Mouse (Mus musculus) liver, embryonic 14.5 days (tissue): ENCODE data around the gene Fsd1. TPM values are rescaled to one million over a fixed set of nuclear protein-coding genes. Genes with fewer than 3 reads are reported as not detected.
A peak's percentile ranks its signal among the peaks of the same experiment; 100 is the strongest.

Experiments
- ATAC-seq: fragments of 200-750 bp; cut with Nextera tagmentation; 2 replicates; pipeline ENCODE4 v1.8.0; 2017; ENCODE audit warnings: moderate number of reproducible peaks, mild to moderate bottlenecking, moderate library complexity; ENCODE audit not compliant: insufficient read depth
- DNase-seq, 3 experiments: peaks; one replicate each; pipeline ENCODE4 v3.0.0-alpha.2; 2012 to 2013; ENCODE audit warnings: low read depth in 3 of 3, low spot score in 3 of 3
- H3K27ac ChIP-seq: fragments of 300-500 bp; sonication (generic); 2 replicates; pipeline ENCODE4 v1.5.1; 2014; ENCODE audit warnings: moderate library complexity, mild to moderate bottlenecking, control low read depth, inconsistent platforms
- H3K27me3 ChIP-seq: fragments of 300-500 bp; sonication (generic); 2 replicates; pipeline ENCODE4 v1.6.1; 2014; ENCODE audit warnings: mild to moderate bottlenecking, low read length, moderate library complexity; ENCODE audit not compliant: control insufficient read depth, insufficient read depth
- H3K36me3 ChIP-seq: fragments of 300-500 bp; sonication (generic); replicated peaks from 2 replicates; pipeline ENCODE4 v1.6.1; 2014; ENCODE audit warnings: low read depth; ENCODE audit not compliant: control insufficient read depth, insufficient read depth
- H3K4me1 ChIP-seq, 2 experiments: fragments of 200-500 bp in 1 of 2; fragments of 300-500 bp in 1 of 2; sonication (generic) in 1 of 2; replicated peaks; 2 replicates each; pipeline ENCODE4 v1.6.1; 2012 to 2014; ENCODE audit warnings: antibody characterized with exemption in 1 of 2, inconsistent platforms in 1 of 2, low read length in 1 of 2; ENCODE audit not compliant: control insufficient read depth in 2 of 2, insufficient read depth in 2 of 2
- H3K4me2 ChIP-seq: fragments of 300-500 bp; sonication (generic); 2 replicates; pipeline ENCODE4 v1.6.1; 2014; ENCODE audit warnings: low read depth, mild to moderate bottlenecking, control low read depth, moderate library complexity
- H3K4me3 ChIP-seq, 2 experiments: fragments of 200-500 bp in 1 of 2; fragments of 300-500 bp in 1 of 2; sonication (generic) in 1 of 2; 2 replicates each; pipeline ENCODE4 v1.5.1; 2012 to 2014; ENCODE audit warnings: low read depth in 2 of 2, low read length in 2 of 2, mild to moderate bottlenecking in 2 of 2, control low read depth in 1 of 2, inconsistent platforms in 1 of 2, moderate library complexity in 1 of 2; ENCODE audit not compliant: insufficient read depth in 1 of 2
- H3K9ac ChIP-seq: fragments of 300-500 bp; sonication (generic); replicated peaks from 2 replicates; pipeline ENCODE4 v1.6.1; 2014; ENCODE audit warnings: mild to moderate bottlenecking, control low read depth, moderate library complexity
- H3K9me3 ChIP-seq: fragments of 300-500 bp; sonication (generic); 2 replicates; pipeline ENCODE4 v1.6.1; 2016; ENCODE audit warnings: low read length, mixed read lengths; ENCODE audit not compliant: control insufficient read depth
- CTCF ChIP-seq: IDR thresholded peaks from 2 replicates; pipeline ENCODE4 v1.5.1; 2016; ENCODE audit warnings: antibody characterized with exemption, low read depth, control low read depth
- EP300 ChIP-seq: IDR thresholded peaks from 2 replicates; pipeline ENCODE4 v1.6.1; 2016; ENCODE audit warnings: antibody characterized with exemption, low read depth
- WGBS: fragments of 180-500 bp; shearing (Covaris S2); extraction: QIAGEN DNeasy Blood & Tissue Kit; methylation state at CpG from one replicate; pipeline ENCODE4 v1.1.7; 2014; ENCODE audit not compliant: insufficient replicate concordance; 5-methylcytosine and 5-hydroxymethylcytosine counted together
- polyA plus RNA-seq, 2 experiments: library from polyadenylated mRNA; depleted of rRNA in 1 of 2; stranded (reverse) in 1 of 2; unstranded in 1 of 2; fragments of >200 nt; fragmentation: Nextera tagmentation in 1 of 2; extraction: Ambion mirVana in 1 of 2; gene quantifications; 2 replicates each; pipeline versions ENCODE4 v1.2.1 to v1.2.3; 2012 to 2014

Fsd1 gene
- polyA plus RNA-seq, 2 experiments: 0.19 to 0.30 TPM

DNA sequence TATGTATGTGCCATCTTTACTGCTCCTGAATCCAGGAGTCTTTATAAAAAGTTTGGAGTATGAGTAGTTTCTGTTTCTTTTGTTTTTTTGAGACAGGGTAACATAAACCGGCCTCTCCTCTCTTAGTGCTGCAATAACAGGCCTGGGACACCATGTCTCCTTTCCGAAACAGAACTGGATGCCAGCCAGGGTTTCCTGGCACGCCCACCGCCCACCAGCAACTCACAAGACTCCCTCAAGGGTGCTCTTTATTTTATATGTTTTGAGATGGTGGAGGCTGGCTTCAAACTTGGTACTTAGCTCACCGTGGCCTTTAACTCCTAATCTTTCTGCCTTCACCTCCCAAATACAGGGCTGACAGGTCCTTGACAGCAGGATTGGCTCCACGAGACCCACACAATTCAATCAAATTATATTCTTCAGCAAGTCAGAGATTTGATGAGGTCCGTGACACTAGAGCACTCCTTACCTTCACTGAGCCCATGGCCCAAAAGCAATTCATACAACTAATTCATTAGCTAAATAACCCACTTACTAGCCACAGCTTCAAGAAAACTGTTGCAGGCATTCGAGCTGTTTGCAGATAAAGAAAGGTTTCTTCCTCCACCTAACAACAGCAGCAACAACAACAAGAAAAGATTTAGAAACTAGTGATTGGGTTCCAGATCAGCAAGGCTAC is 52.4 kb downstream of the Fsd1 start:
- DNase-seq (no peak), ATAC-seq (no peak)
- Histone ChIP-seq H3K4me2 (no peak overlapping the region), H3K4me1 (peaks cover 18 to 33% of the 10 kb centered on the region in 2 experiments), H3K27ac (no peak overlapping the region), H3K9me3 (no peaks in the 10 kb centered on the region), H3K27me3 (no peaks in the 10 kb centered on the region), H3K4me3 (no peak overlapping the region), H3K9ac (no peak overlapping the region), H3K36me3 (peaks cover 4% of the 10 kb centered on the region)
- TF ChIP-seq EP300 (no peak), CTCF (no peak)
- 77% methylated on average over 8 of the region's 8 CpGs for WGBS

GRCm38 (mm10) chr17:56039345-56039744 is 53.0 kb downstream of the Fsd1 start:
- Histone ChIP-seq H3K27ac (peak overlapping the region; percentile 78), H3K27me3 (no peaks in the 10 kb centered on the region), H3K9me3 (no peaks in the 10 kb centered on the region), H3K4me2 (peak overlapping the region; percentile 91), H3K4me3 (peak overlapping the region in 1 of 2 experiments; percentile 90; a peak in 2 of 4 replicates), H3K36me3 (peaks cover 11% of the 10 kb centered on the region), H3K9ac (peak overlapping the region; percentile 74), H3K4me1 (peaks cover 18 to 28% of the 10 kb centered on the region in 2 experiments)
- TF ChIP-seq EP300 (no peak), CTCF (no peak)
- ATAC-seq (no peak), DNase-seq (no peak)
- WGBS: 56% methylated on average over 4 of the region's 4 CpGs

DNA sequence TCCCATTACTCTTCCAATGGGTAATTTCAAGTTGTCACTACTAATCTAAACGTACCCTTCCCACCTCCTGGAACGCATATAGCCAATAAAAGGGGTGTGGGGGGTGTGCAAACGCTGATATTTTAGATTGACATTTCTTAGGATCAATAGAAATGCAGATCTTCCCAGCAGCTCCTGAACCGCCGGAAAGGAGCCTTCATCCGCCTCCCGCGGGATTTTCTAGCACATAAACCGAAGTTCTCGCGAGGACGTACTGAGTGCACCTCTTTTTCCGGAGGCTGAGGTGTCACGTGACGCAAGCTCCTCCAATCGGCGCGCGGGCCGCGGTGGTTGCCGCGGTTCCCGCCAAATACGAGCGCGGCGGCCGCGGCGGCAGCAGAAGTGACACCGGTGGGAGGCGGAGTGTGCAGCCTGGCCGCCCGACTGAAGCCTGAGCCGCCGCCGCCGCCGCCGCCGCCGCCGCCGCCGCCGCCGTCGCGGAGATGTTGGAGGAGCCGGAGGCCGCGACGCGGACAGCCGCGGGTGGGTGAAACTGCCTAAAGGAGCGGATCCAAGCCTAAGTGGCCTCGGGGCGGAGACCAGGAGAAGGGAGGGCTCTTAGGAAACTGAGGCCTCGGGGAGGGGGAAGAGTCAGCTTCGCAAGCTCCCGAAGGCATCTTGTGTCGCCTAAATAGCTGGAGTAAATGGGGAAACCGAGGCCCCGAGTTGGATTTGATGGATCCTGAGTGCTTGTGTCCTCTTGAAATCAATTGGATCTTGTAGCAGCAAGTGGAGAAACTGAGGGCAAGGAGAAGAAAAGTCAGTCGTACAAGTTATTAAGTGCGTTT is 53.9 kb downstream of the Fsd1 start, which contains the start of gene Chaf1a:
Chaf1a (plus strand) TSS at position 410 of the 827 bp plus-strand sequence.
- TF ChIP-seq EP300: peak; percentile 54; the same call in 1 of the 2 replicates
- no peak for TF ChIP-seq CTCF
- peaks cover 10 to 19% of the 10 kb centered on the region in 2 experiments for H3K4me1 ChIP-seq

GRCm38 (mm10) chr17:56040857-56041163 is 54.5 kb downstream of the Fsd1 start:
- peak overlapping the region; percentile 91 for H3K4me2 ChIP-seq
- no peak for ATAC-seq
- TF ChIP-seq EP300 (no peak), CTCF (no peak)

More for the DNA sequence above, 53.9 kb downstream of the Fsd1 start, which contains the start of gene Chaf1a:
- Histone ChIP-seq H3K4me3 (peak within 1 kb of the TSS; percentile 90 to 97), H3K27ac (peak within 1 kb of the TSS; percentile 78), H3K9ac (peak within 1 kb of the TSS; percentile 87), H3K36me3 (peaks cover 20% of the 10 kb centered on the region), H3K4me2 (peak within 1 kb of the TSS; percentile 91), H3K9me3 (no peaks in the 10 kb centered on the region), H3K27me3 (no peaks in the 10 kb centered on the region)
- ATAC-seq (peak; percentile 75), DNase-seq (peak; percentile 98 to 99 (median 98))
- under 1% methylated on average over 53 of the region's 68 CpGs for WGBS

More at GRCm38 (mm10) chr17:56040857-56041163, 54.5 kb downstream of the Fsd1 start:
- peaks cover 10 to 17% of the 10 kb centered on the region in 2 experiments for H3K4me1 ChIP-seq
- DNase-seq: peak in 1 of 3 experiments; percentile 28
- under 1% methylated on average over 12 of the region's 12 CpGs for WGBS
- no peaks in the 10 kb centered on the region for H3K27me3 ChIP-seq
- peak overlapping the region; percentile 90 to 97 for H3K4me3 ChIP-seq
- H3K9me3 ChIP-seq: no peaks in the 10 kb centered on the region
- peaks cover 25% of the 10 kb centered on the region for H3K36me3 ChIP-seq
- H3K9ac ChIP-seq: peak overlapping the region; percentile 87
- peak overlapping the region; percentile 75 for H3K27ac ChIP-seq

Other genes with a start within 250 kb of the Fsd1 start
- 0.84 and 0.98 TPM in 2 replicates for gene Adgre4, start 236.5 kb upstream of the Fsd1 start, polyA plus RNA-seq (2012; rRNA removed)
- 1.9 and 2.3 TPM in 2 replicates for gene Adgre4, start 236.5 kb upstream of the Fsd1 start, polyA plus RNA-seq (2014; fragmentation: Nextera tagmentation; extraction: Ambion mirVana)
- 0.40 and 0.71 TPM in 2 replicates for gene Zfp119a, start 107.6 kb upstream of the Fsd1 start, polyA plus RNA-seq (2012; rRNA removed)
- 2.1 and 2.2 TPM in 2 replicates for gene Zfp119a, start 107.6 kb upstream of the Fsd1 start, polyA plus RNA-seq (2014; fragmentation: Nextera tagmentation; extraction: Ambion mirVana)
- gene Zfp959, start 94.4 kb upstream of the Fsd1 start, polyA plus RNA-seq (2012; rRNA removed): 1.6 and 2.6 TPM in 2 replicates
- gene Zfp959, start 94.4 kb upstream of the Fsd1 start, polyA plus RNA-seq (2014; fragmentation: Nextera tagmentation; extraction: Ambion mirVana): 4.1 and 4.7 TPM in 2 replicates
- 0.44 and 0.76 TPM in 2 replicates for gene Zfp119b, start 37.0 kb upstream of the Fsd1 start, polyA plus RNA-seq (2012; rRNA removed)
- gene Zfp119b, start 37.0 kb upstream of the Fsd1 start, polyA plus RNA-seq (2014; fragmentation: Nextera tagmentation; extraction: Ambion mirVana): 2.1 and 2.5 TPM in 2 replicates
- gene Ebi3, start 33.9 kb upstream of the Fsd1 start, polyA plus RNA-seq (2012; rRNA removed): 4.1 and 5.5 TPM in 2 replicates
- gene Ebi3, start 33.9 kb upstream of the Fsd1 start, polyA plus RNA-seq (2014; fragmentation: Nextera tagmentation; extraction: Ambion mirVana): 3.0 and 4.5 TPM in 2 replicates
- 3.2 and 5.1 TPM in 2 replicates for gene Yju2, start 27.4 kb upstream of the Fsd1 start, polyA plus RNA-seq (2012; rRNA removed)
- gene Yju2, start 27.4 kb upstream of the Fsd1 start, polyA plus RNA-seq (2014; fragmentation: Nextera tagmentation; extraction: Ambion mirVana): 5.2 and 6.4 TPM in 2 replicates
- 0.31 and 0.83 TPM in 2 replicates for gene Shd, start 16.0 kb upstream of the Fsd1 start, polyA plus RNA-seq (2012; rRNA removed)
- not detected in 2 replicates for gene Shd, start 16.0 kb upstream of the Fsd1 start, polyA plus RNA-seq (2014; fragmentation: Nextera tagmentation; extraction: Ambion mirVana)
- 1.9 and 2.0 TPM in 2 replicates for gene Stap2, start 19.1 kb downstream of the Fsd1 start, polyA plus RNA-seq (2012; rRNA removed)
- gene Stap2, start 19.1 kb downstream of the Fsd1 start, polyA plus RNA-seq (2014; fragmentation: Nextera tagmentation; extraction: Ambion mirVana): 1.8 and 2.8 TPM in 2 replicates
- gene Mpnd, start 19.2 kb downstream of the Fsd1 start, polyA plus RNA-seq (2012; rRNA removed): 15.7 TPM in 2 replicates
- gene Mpnd, start 19.2 kb downstream of the Fsd1 start, polyA plus RNA-seq (2014; fragmentation: Nextera tagmentation; extraction: Ambion mirVana): 12.9 and 14.8 TPM in 2 replicates
- gene Sh3gl1, start 50.1 kb downstream of the Fsd1 start, polyA plus RNA-seq (2012; rRNA removed): 28.8 and 30.0 TPM in 2 replicates
- gene Sh3gl1, start 50.1 kb downstream of the Fsd1 start, polyA plus RNA-seq (2014; fragmentation: Nextera tagmentation; extraction: Ambion mirVana): 32.5 and 32.9 TPM in 2 replicates
- 10.8 and 14.6 TPM in 2 replicates for gene Chaf1a, start 53.9 kb downstream of the Fsd1 start, polyA plus RNA-seq (2012; rRNA removed)
- 10.2 and 13.0 TPM in 2 replicates for gene Chaf1a, start 53.9 kb downstream of the Fsd1 start, polyA plus RNA-seq (2014; fragmentation: Nextera tagmentation; extraction: Ambion mirVana)
- gene Ubxn6, start 88.5 kb downstream of the Fsd1 start, polyA plus RNA-seq (2012; rRNA removed): 7.3 TPM in 2 replicates
- 10.8 and 12.2 TPM in 2 replicates for gene Ubxn6, start 88.5 kb downstream of the Fsd1 start, polyA plus RNA-seq (2014; fragmentation: Nextera tagmentation; extraction: Ambion mirVana)
- 18.2 and 29.5 TPM in 2 replicates for gene Hdgfl2, start 93.1 kb downstream of the Fsd1 start, polyA plus RNA-seq (2012; rRNA removed)
- gene Hdgfl2, start 93.1 kb downstream of the Fsd1 start, polyA plus RNA-seq (2014; fragmentation: Nextera tagmentation; extraction: Ambion mirVana): 26.0 and 36.0 TPM in 2 replicates
- 0.01 TPM in 2 replicates for gene Plin4, start 123.3 kb downstream of the Fsd1 start, polyA plus RNA-seq (2012; rRNA removed)
- 0.03 TPM in 1 of 2 replicates, not detected in the other for gene Plin4, start 123.3 kb downstream of the Fsd1 start, polyA plus RNA-seq (2014; fragmentation: Nextera tagmentation; extraction: Ambion mirVana)
- gene Plin5, start 131.1 kb downstream of the Fsd1 start, polyA plus RNA-seq (2012; rRNA removed): 0.11 and 0.29 TPM in 2 replicates
- 0.34 and 0.35 TPM in 2 replicates for gene Plin5, start 131.1 kb downstream of the Fsd1 start, polyA plus RNA-seq (2014; fragmentation: Nextera tagmentation; extraction: Ambion mirVana)
- 0.09 and 0.10 TPM in 2 replicates for gene Lrg1, start 135.5 kb downstream of the Fsd1 start, polyA plus RNA-seq (2012; rRNA removed)
- 0.29 and 0.67 TPM in 2 replicates for gene Lrg1, start 135.5 kb downstream of the Fsd1 start, polyA plus RNA-seq (2014; fragmentation: Nextera tagmentation; extraction: Ambion mirVana)
- 0.92 and 1.1 TPM in 2 replicates for gene Sema6b, start 153.8 kb downstream of the Fsd1 start, polyA plus RNA-seq (2012; rRNA removed)
- gene Sema6b, start 153.8 kb downstream of the Fsd1 start, polyA plus RNA-seq (2014; fragmentation: Nextera tagmentation; extraction: Ambion mirVana): 0.43 and 0.71 TPM in 2 replicates
- gene Tnfaip8l1, start 176.0 kb downstream of the Fsd1 start, polyA plus RNA-seq (2012; rRNA removed): 1.5 and 1.8 TPM in 2 replicates
- 2.4 and 2.7 TPM in 2 replicates for gene Tnfaip8l1, start 176.0 kb downstream of the Fsd1 start, polyA plus RNA-seq (2014; fragmentation: Nextera tagmentation; extraction: Ambion mirVana)
- gene Mydgf, start 197.4 kb downstream of the Fsd1 start, polyA plus RNA-seq (2012; rRNA removed): 35.9 and 37.3 TPM in 2 replicates
- gene Mydgf, start 197.4 kb downstream of the Fsd1 start, polyA plus RNA-seq (2014; fragmentation: Nextera tagmentation; extraction: Ambion mirVana): 48.8 and 50.3 TPM in 2 replicates
- gene Dpp9, start 232.4 kb downstream of the Fsd1 start, polyA plus RNA-seq (2012; rRNA removed): 14.4 and 16.5 TPM in 2 replicates
- gene Dpp9, start 232.4 kb downstream of the Fsd1 start, polyA plus RNA-seq (2014; fragmentation: Nextera tagmentation; extraction: Ambion mirVana): 11.7 and 16.6 TPM in 2 replicates